Mouse (Mus musculus): ENCODE measurements at regions not wholly inside any gene's neighbourhood (a gene's known extent, or its start where the extent isn't known, plus 50 kb on each side); places are given as distances from the start of the nearest gene placed in this dataset.
A peak's percentile ranks its signal among the peaks of the same experiment; 100 is the strongest.

DNA sequence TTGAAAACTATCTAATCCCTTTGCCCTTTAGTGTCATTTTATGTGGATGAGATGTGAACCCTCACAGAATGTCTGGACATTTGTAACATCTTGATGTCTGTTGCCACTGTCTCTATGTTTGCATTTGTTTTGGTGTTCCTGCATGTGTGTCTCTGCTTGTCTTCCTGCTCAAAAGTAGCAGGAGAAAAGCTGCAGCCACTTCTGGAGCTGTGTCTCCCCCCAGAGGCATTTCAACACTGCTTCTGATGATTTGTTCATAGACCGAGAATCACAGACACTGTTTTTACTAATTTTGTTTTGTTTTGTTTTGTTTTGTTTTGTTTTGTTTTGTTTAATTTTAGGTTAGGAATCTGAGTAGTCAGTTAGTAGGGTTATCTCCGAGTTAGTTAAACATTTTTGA is 883.8 kb downstream of the Gbe1 start:
- Histone ChIP-seq H3K9ac (ENCODE audit: low read depth, low read length) (no peak overlapping the region), H3K27ac (ENCODE audit: low read depth, low read length) (no peak overlapping the region), H3K4me1 (ENCODE audit: control insufficient read depth, insufficient read depth, low read depth, low read length) (no peaks in the 10 kb centered on the region), H3K9me3 (ENCODE audit: control insufficient read depth, low read length) (no peaks in the 10 kb centered on the region), H3K4me2 (ENCODE audit: low read length) (no peak overlapping the region), H3K36me3 (ENCODE audit: control insufficient read depth, insufficient read depth, low read length) (no peaks in the 10 kb centered on the region), H3K4me3 (ENCODE audit: low read length) (no peak overlapping the region), H3K27me3 (replicated peaks; ENCODE audit: control insufficient read depth, insufficient read depth, low read length) (no peaks in the 10 kb centered on the region)
- WGBS, result 71% methylated on average over 2 of the region's 2 CpGs
- no peak for ATAC-seq

DNA sequence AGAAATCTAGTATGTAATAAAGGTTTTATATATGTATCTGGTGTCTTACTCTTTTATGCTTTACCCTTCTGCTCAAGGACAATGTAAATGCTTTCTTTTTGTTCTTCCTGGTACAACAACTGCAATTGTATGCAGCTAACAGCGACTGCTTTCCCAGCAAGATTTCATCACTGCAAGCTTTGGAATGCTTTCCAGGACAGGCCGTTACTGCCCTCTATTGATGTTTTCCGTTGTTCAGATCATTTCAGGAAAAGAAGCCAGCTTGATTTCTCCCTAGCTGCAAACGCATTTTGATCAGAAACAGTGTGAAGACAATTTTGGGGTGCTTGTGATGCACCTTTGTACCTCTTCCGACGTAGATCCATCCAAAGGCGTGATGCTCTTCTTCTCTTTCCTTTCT is 895.1 kb downstream of the Gbe1 start:
- Histone ChIP-seq H3K4me1 (ENCODE audit: control insufficient read depth, insufficient read depth, low read depth, low read length) (no peaks in the 10 kb centered on the region), H3K27ac (ENCODE audit: low read depth, low read length) (no peak overlapping the region), H3K4me3 (ENCODE audit: low read length) (no peak overlapping the region), H3K36me3 (ENCODE audit: control insufficient read depth, insufficient read depth, low read length) (no peaks in the 10 kb centered on the region), H3K4me2 (ENCODE audit: low read length) (no peak overlapping the region), H3K9ac (ENCODE audit: low read depth, low read length) (no peak overlapping the region), H3K9me3 (ENCODE audit: control insufficient read depth, low read length) (no peaks in the 10 kb centered on the region), H3K27me3 (replicated peaks; ENCODE audit: control insufficient read depth, insufficient read depth, low read length) (no peaks in the 10 kb centered on the region)
- no peak for ATAC-seq
- 48% methylated on average over 7 of the region's 7 CpGs for WGBS

DNA sequence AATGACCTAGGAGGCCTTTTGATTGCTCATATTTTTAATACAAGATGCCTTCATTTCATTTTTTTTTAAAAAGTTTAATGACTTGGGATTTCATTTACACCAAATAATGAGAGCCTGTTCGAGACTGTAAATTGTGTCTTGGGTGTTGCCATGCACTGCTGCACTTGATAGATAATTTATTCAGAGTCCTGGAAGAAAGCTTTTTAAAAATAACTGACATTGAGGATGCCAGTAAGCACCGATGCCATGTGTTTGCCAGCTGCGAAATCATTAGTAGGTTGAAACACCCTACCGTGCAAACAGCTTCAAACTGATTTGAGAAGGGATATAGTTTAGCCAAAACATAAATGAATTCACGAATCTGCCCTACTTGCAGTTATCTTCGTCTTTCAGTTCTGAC is 910.7 kb downstream of the Gbe1 start:
- ATAC-seq, result no peak
- H3K9me3 ChIP-seq (ENCODE audit: control insufficient read depth, low read length), result no peaks in the 10 kb centered on the region
- H3K9ac ChIP-seq (ENCODE audit: low read depth, low read length), result no peak overlapping the region
- no peak overlapping the region for H3K4me2 ChIP-seq (ENCODE audit: low read length)
- no peaks in the 10 kb centered on the region for H3K27me3 ChIP-seq (replicated peaks; ENCODE audit: control insufficient read depth, insufficient read depth, low read length)
- H3K27ac ChIP-seq (ENCODE audit: low read depth, low read length), result no peak overlapping the region
- no peaks in the 10 kb centered on the region for H3K4me1 ChIP-seq (ENCODE audit: control insufficient read depth, insufficient read depth, low read depth, low read length)
- H3K36me3 ChIP-seq (ENCODE audit: control insufficient read depth, insufficient read depth, low read length), result no peaks in the 10 kb centered on the region
- H3K4me3 ChIP-seq (ENCODE audit: low read length), result no peak overlapping the region
- WGBS, result 39% methylated on average over 6 of the region's 6 CpGs

DNA sequence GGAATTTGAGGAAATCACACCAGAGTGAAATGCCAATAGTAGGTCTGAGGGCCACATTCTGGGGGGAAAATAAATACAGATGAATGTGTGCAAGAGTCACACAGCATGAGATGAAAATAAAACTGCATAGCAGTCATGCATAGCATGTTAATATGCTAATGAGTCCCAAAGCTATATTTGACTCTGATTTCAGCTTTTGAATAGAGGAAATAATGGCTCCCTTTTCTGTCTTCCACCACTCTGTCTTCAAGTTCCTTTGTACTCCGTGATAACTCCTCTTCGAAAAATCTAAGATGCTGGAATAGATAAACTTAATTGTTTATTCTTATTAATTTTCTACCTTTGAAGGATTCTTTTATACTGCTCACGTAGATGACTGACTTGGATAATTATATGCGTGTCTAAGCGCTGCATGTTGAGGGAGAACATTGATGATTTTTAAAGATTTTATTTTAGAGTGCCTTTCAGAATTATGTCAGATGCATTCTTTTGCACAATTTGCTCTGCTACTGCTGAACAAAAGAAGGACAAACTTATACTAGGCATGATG is 916.4 kb downstream of the Gbe1 start:
- no peak for ATAC-seq
- no peak overlapping the region for H3K9ac ChIP-seq (ENCODE audit: low read depth, low read length)
- H3K4me2 ChIP-seq (ENCODE audit: low read length), result no peak overlapping the region
- H3K36me3 ChIP-seq (ENCODE audit: control insufficient read depth, insufficient read depth, low read length), result no peaks in the 10 kb centered on the region
- WGBS, result 73% methylated on average over 5 of the region's 5 CpGs
- H3K27me3 ChIP-seq (replicated peaks; ENCODE audit: control insufficient read depth, insufficient read depth, low read length), result no peaks in the 10 kb centered on the region
- H3K9me3 ChIP-seq (ENCODE audit: control insufficient read depth, low read length), result no peaks in the 10 kb centered on the region
- no peak overlapping the region for H3K4me3 ChIP-seq (ENCODE audit: low read length)
- H3K27ac ChIP-seq (ENCODE audit: low read depth, low read length), result no peak overlapping the region
- no peaks in the 10 kb centered on the region for H3K4me1 ChIP-seq (ENCODE audit: control insufficient read depth, insufficient read depth, low read depth, low read length)

DNA sequence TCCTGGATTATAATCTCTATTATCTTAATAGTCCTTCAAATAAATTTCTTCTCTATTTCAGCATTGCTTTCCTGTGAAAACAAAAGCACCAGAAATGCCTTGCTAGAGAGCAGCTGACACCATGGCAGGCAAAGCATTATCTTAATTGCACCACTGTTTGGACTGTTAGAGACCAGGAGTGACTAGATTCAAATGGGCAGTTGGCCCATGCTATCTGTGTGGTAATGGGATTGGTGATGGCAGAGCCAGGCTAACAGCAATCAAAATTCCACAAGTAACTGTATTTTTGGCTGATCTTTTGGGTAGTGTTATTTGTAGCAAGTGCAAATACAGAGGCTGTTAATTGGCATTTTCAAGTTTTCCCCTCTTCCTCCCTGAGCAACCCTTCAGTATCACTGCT is 929.3 kb downstream of the Gbe1 start:
- ATAC-seq, result no peak
- Histone ChIP-seq H3K27ac (ENCODE audit: low read depth, low read length) (no peak overlapping the region), H3K27me3 (replicated peaks; ENCODE audit: control insufficient read depth, insufficient read depth, low read length) (no peaks in the 10 kb centered on the region), H3K4me3 (ENCODE audit: low read length) (no peak overlapping the region), H3K9ac (ENCODE audit: low read depth, low read length) (no peak overlapping the region), H3K36me3 (ENCODE audit: control insufficient read depth, insufficient read depth, low read length) (no peaks in the 10 kb centered on the region), H3K9me3 (ENCODE audit: control insufficient read depth, low read length) (no peaks in the 10 kb centered on the region), H3K4me1 (ENCODE audit: control insufficient read depth, insufficient read depth, low read depth, low read length) (no peaks in the 10 kb centered on the region), H3K4me2 (ENCODE audit: low read length) (no peak overlapping the region)

DNA sequence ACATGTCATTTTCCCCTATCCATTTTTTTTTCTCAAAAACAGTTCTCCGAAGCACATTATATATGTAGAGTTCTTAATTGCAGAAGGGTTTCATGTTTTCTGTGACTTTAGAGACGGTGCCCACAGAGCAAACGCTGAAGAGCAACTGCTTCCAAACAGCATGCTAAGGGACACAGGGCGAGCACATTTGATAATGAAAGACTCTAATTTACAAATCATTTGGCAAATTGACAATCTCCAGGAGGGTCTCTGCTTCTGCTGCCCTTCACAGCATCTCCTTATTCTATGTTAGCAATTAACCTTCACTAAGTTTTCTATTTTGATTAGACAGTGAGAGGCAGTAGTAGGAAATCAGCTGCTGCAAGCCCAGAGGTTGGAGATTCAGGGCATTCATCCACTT is 929.7 kb downstream of the Gbe1 start:
- Histone ChIP-seq H3K9ac (ENCODE audit: low read depth, low read length) (no peak overlapping the region), H3K4me2 (ENCODE audit: low read length) (no peak overlapping the region), H3K4me1 (ENCODE audit: control insufficient read depth, insufficient read depth, low read depth, low read length) (no peaks in the 10 kb centered on the region), H3K36me3 (ENCODE audit: control insufficient read depth, insufficient read depth, low read length) (no peaks in the 10 kb centered on the region), H3K27me3 (replicated peaks; ENCODE audit: control insufficient read depth, insufficient read depth, low read length) (no peaks in the 10 kb centered on the region), H3K4me3 (ENCODE audit: low read length) (no peak overlapping the region), H3K27ac (ENCODE audit: low read depth, low read length) (no peak overlapping the region), H3K9me3 (ENCODE audit: control insufficient read depth, low read length) (no peaks in the 10 kb centered on the region)
- WGBS, result 48% methylated on average over 4 of the region's 4 CpGs
- no peak for ATAC-seq

DNA sequence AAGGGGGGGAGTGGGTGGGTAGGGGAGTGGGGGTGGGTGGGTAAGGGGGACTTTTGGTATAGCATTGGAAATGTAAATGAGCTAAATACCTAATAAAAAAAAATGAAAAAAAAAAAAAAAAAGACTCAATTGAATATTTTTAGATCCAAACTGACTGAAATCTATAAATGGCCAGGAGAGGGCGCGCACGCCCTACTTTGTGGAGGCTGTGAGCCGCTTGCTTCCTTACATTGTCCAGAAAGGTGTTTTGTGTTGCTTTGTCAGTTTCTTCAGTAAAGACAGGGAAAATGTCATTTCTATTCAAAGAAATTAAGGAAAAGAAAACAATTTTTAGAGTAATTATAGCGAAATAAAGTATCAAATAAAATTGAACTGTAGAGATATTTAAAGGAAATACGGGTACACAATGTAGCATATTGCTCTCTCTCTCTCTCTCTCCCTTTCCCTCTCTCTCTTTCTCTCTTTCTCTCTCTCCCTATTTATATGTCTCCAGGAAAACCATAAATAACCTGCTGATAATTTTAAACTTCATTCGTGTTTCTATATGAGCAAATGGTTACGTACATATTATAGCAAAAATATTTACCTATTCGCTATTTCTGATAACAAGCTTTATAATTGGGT is 933.9 kb downstream of the Gbe1 start:
- ATAC-seq, result peak; percentile 81; the same call in 1 of the 2 replicates
- Histone ChIP-seq H3K9me3 (ENCODE audit: control insufficient read depth, low read length) (no peaks in the 10 kb centered on the region), H3K4me1 (ENCODE audit: control insufficient read depth, insufficient read depth, low read depth, low read length) (no peaks in the 10 kb centered on the region), H3K4me3 (ENCODE audit: low read length) (no peak overlapping the region), H3K27me3 (replicated peaks; ENCODE audit: control insufficient read depth, insufficient read depth, low read length) (no peaks in the 10 kb centered on the region), H3K4me2 (ENCODE audit: low read length) (no peak overlapping the region), H3K27ac (ENCODE audit: low read depth, low read length) (no peak overlapping the region), H3K9ac (ENCODE audit: low read depth, low read length) (no peak overlapping the region), H3K36me3 (ENCODE audit: control insufficient read depth, insufficient read depth, low read length) (no peaks in the 10 kb centered on the region)
- WGBS, result 37% methylated on average over 9 of the region's 9 CpGs

DNA sequence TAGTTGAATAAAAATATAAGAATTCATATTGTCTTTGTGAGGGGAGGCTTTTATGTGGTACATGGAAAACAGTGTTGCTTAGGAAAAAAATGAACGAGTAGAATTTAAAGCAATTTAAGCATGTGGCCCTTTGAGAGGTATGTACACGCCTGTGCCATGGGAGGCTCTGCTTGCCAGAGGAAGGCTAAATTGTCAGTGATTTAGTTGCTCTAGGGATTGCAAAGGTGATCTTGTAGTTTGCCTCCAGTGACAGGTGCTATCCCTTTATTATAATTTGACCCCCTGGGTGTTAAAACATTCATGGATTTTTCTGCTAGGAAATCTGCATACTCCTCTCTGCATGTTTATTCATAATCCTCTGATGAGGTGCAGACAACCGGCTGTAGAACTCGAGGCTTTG is 942.0 kb downstream of the Gbe1 start:
- Histone ChIP-seq H3K27me3 (replicated peaks; ENCODE audit: control insufficient read depth, insufficient read depth, low read length) (no peaks in the 10 kb centered on the region), H3K4me1 (ENCODE audit: control insufficient read depth, insufficient read depth, low read depth, low read length) (no peaks in the 10 kb centered on the region), H3K9me3 (ENCODE audit: control insufficient read depth, low read length) (no peaks in the 10 kb centered on the region), H3K9ac (ENCODE audit: low read depth, low read length) (no peak overlapping the region), H3K4me2 (ENCODE audit: low read length) (no peak overlapping the region), H3K36me3 (ENCODE audit: control insufficient read depth, insufficient read depth, low read length) (no peaks in the 10 kb centered on the region), H3K27ac (ENCODE audit: low read depth, low read length) (no peak overlapping the region), H3K4me3 (ENCODE audit: low read length) (no peak overlapping the region)
- ATAC-seq, result no peak
- 42% methylated on average over 4 of the region's 4 CpGs for whole genome bisulfite sequencing

DNA sequence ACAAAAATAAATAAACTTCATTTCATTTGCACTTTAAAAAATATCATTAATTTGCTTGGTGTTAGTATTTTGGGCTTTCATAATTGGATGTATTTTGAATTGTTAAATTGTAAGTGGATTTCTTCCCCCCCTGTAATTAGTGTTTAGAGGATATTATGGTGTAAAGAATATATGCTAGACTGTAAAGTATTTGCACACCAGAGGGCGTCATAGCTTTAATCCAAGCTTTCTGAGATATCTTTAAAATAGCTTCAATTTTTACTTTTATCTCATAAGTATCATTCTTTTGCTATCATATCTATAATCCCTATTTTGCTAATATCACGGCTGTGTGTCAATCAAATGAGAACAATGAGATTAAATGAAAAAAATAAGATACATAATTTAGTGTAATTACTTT is 942.4 kb downstream of the Gbe1 start:
- Histone ChIP-seq H3K9me3 (ENCODE audit: control insufficient read depth, low read length) (no peaks in the 10 kb centered on the region), H3K4me3 (ENCODE audit: low read length) (no peak overlapping the region), H3K4me2 (ENCODE audit: low read length) (no peak overlapping the region), H3K36me3 (ENCODE audit: control insufficient read depth, insufficient read depth, low read length) (no peaks in the 10 kb centered on the region), H3K27ac (ENCODE audit: low read depth, low read length) (no peak overlapping the region), H3K27me3 (replicated peaks; ENCODE audit: control insufficient read depth, insufficient read depth, low read length) (no peaks in the 10 kb centered on the region), H3K4me1 (ENCODE audit: control insufficient read depth, insufficient read depth, low read depth, low read length) (no peaks in the 10 kb centered on the region), H3K9ac (ENCODE audit: low read depth, low read length) (no peak overlapping the region)
- 67% methylated on average over 2 of the region's 2 CpGs for WGBS
- ATAC-seq, result no peak

DNA sequence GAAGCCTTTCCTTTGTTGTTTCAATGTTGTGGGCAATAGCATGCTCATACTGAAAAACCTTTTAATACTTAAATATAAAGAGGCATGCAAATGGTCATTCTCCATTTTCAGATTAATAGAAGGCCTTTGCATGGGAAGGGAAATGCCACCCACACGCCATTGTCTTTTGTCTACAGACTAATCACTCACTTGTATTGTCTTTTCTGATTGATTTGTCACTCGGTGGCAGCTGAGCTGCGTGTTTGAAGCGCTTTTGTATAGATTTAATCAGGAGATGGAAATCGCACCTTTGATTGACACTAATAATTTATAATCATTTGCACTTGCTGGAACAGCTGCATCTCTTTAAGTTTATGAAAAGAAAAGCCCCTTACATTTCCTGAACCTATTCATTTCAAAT is 953.4 kb downstream of the Gbe1 start:
- no peak for ATAC-seq
- Histone ChIP-seq H3K4me2 (ENCODE audit: low read length) (no peak overlapping the region), H3K9ac (ENCODE audit: low read depth, low read length) (no peak overlapping the region), H3K27ac (ENCODE audit: low read depth, low read length) (no peak overlapping the region), H3K36me3 (ENCODE audit: control insufficient read depth, insufficient read depth, low read length) (no peaks in the 10 kb centered on the region), H3K9me3 (ENCODE audit: control insufficient read depth, low read length) (no peaks in the 10 kb centered on the region), H3K4me3 (ENCODE audit: low read length) (no peak overlapping the region), H3K27me3 (replicated peaks; ENCODE audit: control insufficient read depth, insufficient read depth, low read length) (no peaks in the 10 kb centered on the region), H3K4me1 (ENCODE audit: control insufficient read depth, insufficient read depth, low read depth, low read length) (no peaks in the 10 kb centered on the region)
- 14% methylated on average over 5 of the region's 5 CpGs for WGBS

All from hindbrain, embryonic 16.5 days (tissue).